Mouse (Mus musculus) common myeloid progenitor, adult 5-6 weeks (primary cell): Measurements from ENCODE around the gene Tmem175. TPM values are rescaled to one million over a fixed set of nuclear protein-coding genes. Genes with fewer than 3 reads are reported as not detected.

Source experiments
- ATAC-seq: replicated peaks from 2 replicates; pipeline ENCODE4 v1.8.0; 2016; ENCODE audit warnings: low read depth, mild to moderate bottlenecking, moderate TSS enrichment, inconsistent platforms; ENCODE audit not compliant: poor library complexity, severe bottlenecking
- total RNA-seq: library from RNA; stranded (forward); fragments of 200-1000, 187-1606 nt; gene quantifications from 2 replicates; pipeline ENCODE4 v1.2.3, GENCODE M21; 2017

Tmem175 gene
- total RNA-seq, 1 experiment from 2014 or later, result 19.9 TPM

DNA sequence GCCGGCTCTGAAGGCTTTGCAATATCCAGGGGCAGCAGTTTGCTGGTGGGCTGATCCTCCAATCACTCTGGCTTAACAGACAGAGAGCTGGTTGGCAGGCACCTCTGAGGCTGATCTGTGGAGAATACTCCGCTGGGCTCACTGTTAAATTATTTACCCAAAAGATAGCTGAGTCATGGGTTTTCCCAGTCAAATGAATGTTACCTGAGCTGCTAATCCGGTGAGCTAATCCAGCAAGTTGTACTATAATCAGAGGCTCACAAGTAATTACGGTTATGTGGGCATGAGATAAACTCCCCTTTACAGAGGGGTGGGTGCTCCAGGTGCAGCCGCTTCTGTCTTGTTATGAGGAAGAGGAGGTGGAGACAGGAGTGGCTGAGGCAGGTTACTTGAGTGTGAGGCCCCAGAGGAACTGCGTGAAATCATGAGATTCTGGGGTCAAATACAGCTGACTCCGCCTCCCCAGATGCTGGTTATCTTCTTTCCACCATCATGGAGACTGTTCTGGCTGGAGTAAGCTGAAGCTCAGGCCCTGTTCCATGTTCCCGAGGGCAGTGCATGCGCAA is 45.8 kb downstream of the Tmem175 start, which contains the start of gene Slc26a1:
Gene Slc26a1, minus strand, starts transcription at position 319 of the 566 bp plus-strand sequence.
- peak; percentile 17; the same call in 1 of the 2 replicates for ATAC-seq

DNA sequence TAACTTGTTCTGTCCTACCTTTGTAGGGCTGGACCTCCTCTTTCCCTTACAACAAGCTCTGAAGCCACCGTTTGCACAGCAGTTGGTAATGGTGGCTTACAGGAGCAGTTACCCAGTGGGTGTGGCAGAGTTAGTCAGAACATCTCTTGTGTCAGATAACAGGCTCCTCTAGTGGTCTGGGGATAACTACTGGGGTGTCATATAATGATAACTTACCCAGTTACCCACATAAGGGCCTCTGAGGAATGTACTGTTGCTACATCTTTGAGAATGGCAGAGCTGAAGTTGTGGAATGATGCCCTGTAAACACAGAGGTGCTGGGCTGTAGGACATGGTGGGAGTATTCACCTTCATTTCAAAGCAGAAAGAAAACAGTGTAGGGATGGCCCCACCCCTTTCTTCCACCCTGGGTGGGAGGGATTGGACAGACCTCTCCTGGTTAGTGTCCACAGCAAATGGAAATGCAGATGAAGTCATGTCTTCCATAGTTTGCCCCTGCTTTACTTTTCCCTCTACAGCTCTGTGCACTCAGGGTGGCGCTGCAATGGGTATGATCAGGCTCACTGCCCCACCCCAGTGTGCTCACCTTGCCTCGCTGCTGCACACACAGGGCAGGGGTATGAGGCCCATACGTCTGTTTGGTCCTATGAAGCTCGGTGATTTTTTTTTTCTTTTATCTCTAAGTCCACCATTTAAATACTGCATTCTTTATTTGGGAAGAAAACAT is 47.4 kb downstream of the Tmem175 start:
- ATAC-seq, result peak; percentile 52

DNA sequence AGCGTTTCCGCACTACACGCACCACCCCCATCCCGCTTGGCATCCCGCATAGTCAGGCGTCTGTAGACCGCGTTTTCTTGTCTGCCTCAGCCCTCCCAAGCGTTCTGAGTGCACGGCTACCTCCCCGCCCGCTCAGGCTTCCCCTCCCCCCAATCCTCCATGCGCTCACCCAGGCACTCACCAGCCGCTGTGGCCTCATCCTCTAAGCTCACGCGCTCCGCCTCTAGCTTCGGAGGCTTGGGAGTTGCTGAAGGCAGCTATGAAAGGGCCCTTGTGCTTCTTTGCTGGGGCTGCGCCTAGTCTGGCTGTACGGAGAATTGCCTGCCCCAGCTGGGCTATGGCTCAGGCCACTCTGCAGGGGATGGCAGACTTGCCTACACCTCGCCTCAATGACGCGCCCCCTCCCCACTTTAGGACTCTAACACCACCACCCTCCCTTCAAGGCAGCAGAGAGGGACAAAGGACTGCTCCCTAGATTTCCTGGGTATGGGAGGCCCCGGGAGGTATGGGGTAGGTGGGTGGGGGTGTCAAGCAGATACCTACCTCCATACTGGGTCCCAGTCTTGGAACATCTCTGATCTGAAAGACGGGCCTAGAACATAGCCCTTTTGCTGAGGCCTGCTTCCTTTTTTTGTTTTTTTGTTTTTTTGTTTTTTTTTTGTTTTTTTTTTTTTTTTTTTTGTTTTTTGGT is 48.2 kb downstream of the Tmem175 start:
- no peak for ATAC-seq

DNA sequence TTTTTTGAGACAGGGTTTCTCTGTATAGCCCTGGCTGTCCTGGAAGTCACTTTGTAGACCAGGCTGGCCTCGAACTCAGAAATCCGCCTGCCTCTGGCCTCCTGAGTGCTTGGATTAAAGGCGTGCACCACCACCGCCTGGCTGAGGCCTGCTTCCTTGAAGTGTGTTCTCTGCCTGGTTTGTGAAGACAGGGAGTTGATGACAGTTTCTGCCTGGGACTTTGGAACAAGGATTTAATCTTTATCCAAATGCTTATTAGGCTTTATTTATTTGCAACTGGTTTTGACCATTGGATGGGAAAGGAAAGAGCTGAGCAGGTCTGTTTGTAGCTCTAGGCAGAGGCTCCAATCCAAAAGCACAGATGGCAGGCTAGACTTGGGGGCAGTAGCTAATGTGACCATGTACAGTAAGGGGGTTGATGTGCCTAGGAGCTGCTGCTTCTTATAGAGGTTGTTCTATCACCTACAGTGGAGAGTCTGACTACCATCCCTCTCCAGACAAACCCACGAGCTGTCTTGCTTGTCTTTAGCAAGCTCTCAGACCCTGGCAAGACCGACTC is 48.8 kb downstream of the Tmem175 start:
- ATAC-seq, result no peak

DNA sequence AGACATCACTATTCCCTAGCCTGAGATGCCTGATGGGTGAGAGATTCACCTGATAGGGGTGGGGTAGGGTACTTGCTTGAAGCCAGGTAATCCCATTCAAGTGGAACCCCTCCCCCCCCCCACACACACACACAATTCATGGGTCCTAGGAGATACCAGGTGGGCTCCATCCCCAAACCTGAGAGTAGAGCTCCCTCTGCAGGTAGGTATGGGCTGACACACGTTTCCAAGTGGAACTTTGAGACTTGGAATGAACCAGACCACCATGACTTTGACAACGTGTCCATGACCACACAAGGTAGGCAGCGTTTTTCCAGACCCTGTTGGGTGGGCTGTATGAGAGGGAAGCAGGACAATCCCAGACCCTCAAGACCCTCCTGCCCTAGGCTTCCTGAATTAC is 50.3 kb downstream of the Tmem175 start:
- no peak for ATAC-seq

DNA sequence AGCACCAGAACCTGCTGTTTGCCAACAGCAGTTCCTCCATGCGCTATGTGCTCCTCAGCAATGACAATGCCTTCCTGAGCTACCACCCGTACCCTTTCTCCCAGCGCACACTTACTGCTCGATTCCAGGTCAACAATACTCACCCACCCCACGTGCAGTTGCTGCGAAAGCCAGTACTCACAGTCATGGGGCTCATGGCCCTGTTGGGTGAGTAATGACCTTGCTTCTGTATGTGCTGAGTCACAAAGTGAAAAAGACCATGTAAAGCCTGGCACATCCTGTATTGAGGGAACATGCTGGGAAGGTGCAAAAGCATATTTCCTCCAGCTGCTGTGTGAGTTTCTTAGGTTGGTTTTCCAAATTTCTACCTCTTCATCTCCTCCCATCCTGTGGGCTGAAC is 51.3 kb downstream of the Tmem175 start:
- no peak for ATAC-seq

DNA sequence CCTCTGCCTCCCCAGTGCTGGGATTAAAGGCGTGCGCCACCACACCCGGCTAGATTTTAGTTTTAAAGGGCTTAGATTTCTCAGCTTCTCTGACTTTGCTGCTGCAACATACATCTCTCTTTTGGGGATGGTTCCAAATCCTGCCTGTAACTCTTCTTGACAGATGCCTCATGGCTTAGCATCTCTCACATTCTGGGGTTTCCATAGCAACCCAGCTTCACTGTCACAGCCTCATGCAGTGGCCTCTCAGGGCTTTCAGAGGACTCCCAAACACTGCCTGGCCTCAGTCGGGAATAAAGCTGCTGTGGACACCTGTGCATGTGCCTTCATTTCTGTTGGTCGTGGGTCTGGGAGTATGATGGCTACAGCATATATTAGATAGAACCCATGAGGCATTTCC is 59.5 kb downstream of the Tmem175 start:
- ATAC-seq, result no peak

DNA sequence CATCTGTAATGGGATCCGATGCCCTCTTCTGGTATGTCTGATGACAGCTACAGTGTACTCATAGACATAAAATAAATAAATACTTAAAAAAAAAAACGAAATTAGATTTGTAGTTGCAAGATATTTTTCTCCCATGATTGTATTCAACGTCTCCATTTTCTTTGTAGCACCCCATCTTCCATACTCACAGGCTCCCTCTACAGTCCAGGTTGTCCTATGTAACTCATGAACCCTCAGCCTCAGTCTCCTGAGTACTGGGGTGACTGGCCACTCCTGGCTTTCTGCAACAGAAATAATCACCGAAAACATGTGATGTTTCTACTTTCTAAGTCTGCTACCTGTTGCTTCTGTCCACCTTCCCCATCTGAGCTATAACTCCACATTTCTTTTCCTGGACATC is 61.6 kb downstream of the Tmem175 start:
- no peak for ATAC-seq

DNA sequence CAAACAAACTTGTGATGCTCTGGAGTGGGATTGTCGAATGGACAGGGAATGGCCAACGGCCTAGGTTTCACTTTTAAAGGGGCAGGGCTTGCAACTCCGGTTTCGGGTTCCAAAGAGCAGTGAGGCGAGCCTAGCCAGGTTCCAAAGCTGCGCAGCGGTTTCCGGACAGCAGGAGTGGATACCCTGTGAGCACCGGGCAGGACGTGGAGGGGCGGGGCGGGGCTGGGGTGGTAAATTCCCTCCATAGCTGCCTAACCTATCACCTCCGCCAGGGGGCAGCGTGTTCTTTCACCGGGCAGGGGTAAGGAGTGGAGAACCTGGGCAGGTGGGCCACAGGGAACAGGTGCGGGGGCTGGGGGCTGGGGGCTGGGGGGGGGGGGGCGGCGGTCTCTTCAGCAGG is 62.7 kb downstream of the Tmem175 start, which contains the start of gene Fgfrl1:
Gene Fgfrl1, plus strand, starts transcription at position 112 of the 400 bp plus-strand sequence.
- peak; percentile 52 for ATAC-seq

DNA sequence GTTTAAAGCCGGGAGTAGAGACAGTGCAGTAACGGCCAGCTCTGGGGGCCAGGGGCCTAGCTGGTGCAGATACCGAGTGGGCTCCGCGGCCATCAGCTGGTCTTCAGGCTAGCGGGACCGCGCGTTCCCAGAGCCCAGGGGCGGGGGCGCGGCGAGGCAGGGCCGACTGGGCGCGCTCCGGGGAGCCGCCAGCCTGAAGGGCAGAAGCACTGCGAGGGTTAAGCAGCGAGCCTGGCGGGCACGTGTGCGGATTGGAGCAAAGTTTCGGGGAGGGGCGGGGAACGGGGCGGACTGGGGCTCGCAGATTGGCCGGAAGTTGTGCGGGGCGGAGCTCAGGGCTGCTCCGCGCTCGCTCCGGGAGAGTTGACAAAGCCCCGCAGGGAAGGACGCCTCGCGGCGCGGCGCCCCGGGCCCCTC is 64.3 kb downstream of the Tmem175 start:
- peak; percentile 81 for ATAC-seq

DNA sequence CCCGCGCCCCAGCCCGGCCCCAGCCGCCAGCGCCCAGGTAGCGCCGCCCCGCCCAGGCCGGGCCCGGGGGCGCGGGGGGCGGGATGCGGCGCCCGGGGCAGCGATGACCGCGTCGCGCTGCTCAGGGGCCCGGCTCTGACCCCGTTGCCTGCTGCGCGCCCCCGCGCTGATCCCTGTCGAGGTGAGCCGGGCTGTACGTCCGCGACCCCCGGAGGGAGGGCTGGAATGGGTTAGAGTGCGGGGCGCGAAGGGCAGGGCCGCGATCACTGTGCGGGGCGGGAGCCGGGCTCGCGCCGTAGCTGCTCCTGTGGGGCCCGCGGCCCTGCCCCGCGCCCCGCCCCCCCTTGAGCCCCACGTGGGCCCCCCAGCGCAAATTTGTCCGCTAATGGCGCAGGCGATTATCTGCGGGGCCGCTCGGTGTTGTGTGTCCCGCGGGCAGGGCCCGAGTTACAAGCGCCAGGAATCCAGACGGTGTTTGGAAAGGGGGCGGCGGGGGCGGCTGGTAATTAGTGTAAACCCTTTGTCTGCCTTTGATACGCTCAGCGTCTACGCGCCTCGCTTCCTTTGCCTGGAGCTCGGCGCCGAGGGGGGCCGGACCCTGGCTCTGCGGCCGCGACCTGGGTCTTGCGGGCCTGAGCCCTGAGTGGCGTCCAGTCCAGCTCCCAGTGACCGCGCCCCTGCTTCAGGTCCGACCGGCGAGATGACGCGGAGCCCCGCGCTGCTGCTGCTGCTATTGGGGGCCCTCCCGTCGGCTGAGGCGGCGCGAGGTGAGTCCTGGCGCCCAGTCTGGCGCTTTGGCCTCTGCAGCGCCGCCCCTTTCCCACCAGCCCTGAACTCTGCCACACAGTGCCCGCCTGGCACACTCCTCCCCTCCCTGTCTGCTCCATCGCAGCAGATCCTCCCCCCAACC is 65.0 kb downstream of the Tmem175 start:
- ATAC-seq, result peak; percentile 43

DNA sequence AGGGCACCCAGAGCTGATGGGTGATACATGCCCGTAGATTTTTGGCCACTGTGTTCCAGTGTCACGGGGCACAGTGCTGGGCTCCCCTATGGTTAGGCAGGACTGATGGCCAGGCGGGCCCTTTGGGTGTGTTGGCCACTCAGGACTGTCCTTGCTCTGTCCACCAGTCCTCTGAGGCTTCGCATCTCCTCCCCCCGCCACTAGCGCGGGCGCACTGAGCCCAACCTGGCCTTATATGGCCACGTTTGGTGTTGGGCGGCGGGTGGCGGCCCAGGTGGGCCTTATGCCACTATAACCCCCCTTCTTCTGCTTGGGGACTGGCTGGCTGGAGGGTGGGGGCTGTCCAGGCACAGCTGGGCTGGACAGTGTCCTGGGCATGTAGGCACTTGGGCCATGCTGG is 66.3 kb downstream of the Tmem175 start:
- ATAC-seq, result no peak

DNA sequence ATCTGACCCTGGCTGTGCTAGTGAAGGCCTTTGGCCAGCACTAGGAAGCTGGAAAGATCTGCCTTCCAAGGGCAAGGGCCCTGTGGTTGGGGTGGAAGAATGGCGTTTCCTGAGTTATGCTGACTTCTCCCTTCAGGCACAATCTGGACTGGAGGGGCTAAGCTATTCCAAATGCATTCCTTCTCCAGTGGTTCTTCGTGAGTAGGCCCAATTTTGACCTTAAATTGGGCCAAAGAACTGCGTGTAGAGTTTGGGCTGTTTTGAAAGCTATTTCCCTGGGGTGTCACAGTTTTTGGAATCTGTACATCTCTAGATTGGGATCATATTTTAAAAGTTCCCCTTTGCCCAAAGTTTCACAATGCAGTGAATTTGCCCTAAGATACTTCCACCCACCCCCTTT is 67.0 kb downstream of the Tmem175 start:
- ATAC-seq, result no peak

DNA sequence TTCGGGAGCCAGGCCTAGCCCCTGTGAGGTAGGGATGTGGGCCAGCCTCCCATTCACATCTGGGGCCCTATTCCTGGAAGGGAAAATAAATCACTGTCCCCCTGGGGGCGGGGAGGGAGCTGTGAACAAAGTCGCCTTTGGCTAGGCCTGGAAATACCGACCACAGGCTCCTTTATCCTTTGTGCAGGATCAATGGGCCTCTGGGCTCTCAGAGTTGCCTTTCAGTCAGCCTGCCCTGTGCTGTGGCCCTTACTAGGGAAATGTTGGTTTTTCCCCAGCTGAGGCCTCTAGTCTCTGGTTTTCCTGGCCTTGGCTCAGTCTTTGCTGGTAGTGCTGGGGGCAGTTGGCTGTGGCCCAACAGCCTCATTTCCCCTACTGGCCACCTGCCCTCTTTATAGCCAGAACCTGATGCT is 67.8 kb downstream of the Tmem175 start:
- no peak for ATAC-seq

Other genes with a start within 250 kb of the Tmem175 start
- not detected in 2 replicates for gene Pde6b, start 241.4 kb upstream of the Tmem175 start, total RNA-seq
- gene Atp5k, start 195.3 kb upstream of the Tmem175 start, total RNA-seq, result 186 and 241 TPM in 2 replicates
- gene Mfsd7a, start 180.9 kb upstream of the Tmem175 start, total RNA-seq, result 0.46 TPM in 1 of 2 replicates, not detected in the other
- gene Pcgf3, start 168.5 kb upstream of the Tmem175 start, total RNA-seq, result 13.0 and 16.1 TPM in 2 replicates
- 0.27 TPM in 1 of 2 replicates, not detected in the other for gene Cplx1, start 79.7 kb upstream of the Tmem175 start, total RNA-seq
- gene Gak, start within 50 bp of the Tmem175 start, total RNA-seq, result 102 and 105 TPM in 2 replicates
- gene Idua, start 30.6 kb downstream of the Tmem175 start, total RNA-seq, result 6.6 and 12.9 TPM in 2 replicates
- 6.2 and 12.8 TPM in 2 replicates for gene Dgkq, start 39.9 kb downstream of the Tmem175 start, total RNA-seq
- 3.9 and 5.1 TPM in 2 replicates for gene Slc26a1, start 45.8 kb downstream of the Tmem175 start, total RNA-seq
- gene Fgfrl1, start 62.6 kb downstream of the Tmem175 start, total RNA-seq, result 1.6 and 3.7 TPM in 2 replicates
- 0.78 TPM in 1 of 2 replicates, not detected in the other for gene Rnf212, start 145.2 kb downstream of the Tmem175 start, total RNA-seq
- gene Tmed11, start 165.6 kb downstream of the Tmem175 start, total RNA-seq, result not detected in 2 replicates
- gene Vmn2r8, start 179.1 kb downstream of the Tmem175 start, total RNA-seq, result not detected in 2 replicates
- not detected in 2 replicates for gene Vmn2r9, start 222.8 kb downstream of the Tmem175 start, total RNA-seq